Mouse (Mus musculus) MEL (cell line): Measurements from ENCODE around the gene Diaph3. TPM values are rescaled to one million over a fixed set of nuclear protein-coding genes. Genes with fewer than 3 reads are reported as not detected.

Source experiments
- DNase-seq: peaks from one replicate; pipeline ENCODE4 v3.0.0; 2011; ENCODE audit warnings: low read depth, low spot score
- H3K27ac ChIP-seq: 2 replicates; pipeline ENCODE4 v1.5.1; 2012; ENCODE audit warnings: low read depth, mild to moderate bottlenecking, control low read depth, low read length, moderate library complexity; ENCODE audit not compliant: control insufficient read depth
- H3K27me3 ChIP-seq, 2 experiments: fragments of 150-350 bp in 1 of 2; sonication (generic) in 1 of 2; 2 replicates each; pipeline ENCODE4 v1.6.1; 2012; ENCODE audit warnings: low read length in 2 of 2, mild to moderate bottlenecking in 2 of 2, improper control_type of control experiment in 1 of 2, moderate library complexity in 1 of 2; ENCODE audit not compliant: insufficient read depth in 2 of 2, control insufficient read depth in 1 of 2
- H3K36me3 ChIP-seq, 2 experiments: 2 replicates each; pipeline ENCODE4 v1.6.1; 2012 to 2014; ENCODE audit warnings: low read length in 2 of 2, improper control_type of control experiment in 1 of 2, inconsistent platforms in 1 of 2, mild to moderate bottlenecking in 1 of 2; ENCODE audit not compliant: insufficient read depth in 2 of 2, control insufficient read depth in 1 of 2
- H3K4me1 ChIP-seq, 2 experiments: fragments of 150-350 bp in 1 of 2; sonication (generic) in 1 of 2; 2 replicates each; pipeline ENCODE4 v1.6.1; 2012; ENCODE audit warnings: low read length in 2 of 2, improper control_type of control experiment in 1 of 2, mild to moderate bottlenecking in 1 of 2; ENCODE audit not compliant: insufficient read depth in 2 of 2, control insufficient read depth in 1 of 2
- H3K4me3 ChIP-seq, 2 experiments: fragments of 150-350 bp in 1 of 2; sonication (generic) in 1 of 2; 2 replicates each; pipeline ENCODE4 v1.5.1; 2012; ENCODE audit warnings: low read depth in 2 of 2, low read length in 2 of 2, mild to moderate bottlenecking in 2 of 2, moderate library complexity in 2 of 2, control low read depth in 1 of 2, improper control_type of control experiment in 1 of 2; ENCODE audit not compliant: control insufficient read depth in 1 of 2, insufficient read depth in 1 of 2
- H3K79me2 ChIP-seq: 2 replicates; pipeline ENCODE4 v1.6.1; 2012; ENCODE audit warnings: mild to moderate bottlenecking, low read length, moderate library complexity; ENCODE audit not compliant: control insufficient read depth, poor library complexity, insufficient read depth
- H3K9ac ChIP-seq: 2 replicates; pipeline ENCODE4 v1.6.1; 2012; ENCODE audit warnings: low read depth, mild to moderate bottlenecking, control low read depth, low read length, moderate library complexity; ENCODE audit not compliant: control insufficient read depth, poor library complexity, severe bottlenecking
- H3K9me3 ChIP-seq: fragments of 150-350 bp; sonication (generic); replicated peaks from 2 replicates; pipeline ENCODE4 v1.6.1; 2012; ENCODE audit warnings: mild to moderate bottlenecking, low read length, improper control_type of control experiment, moderate library complexity; ENCODE audit not compliant: insufficient read depth
- BHLHE40 ChIP-seq: IDR thresholded peaks from 2 replicates; pipeline ENCODE4 v1.6.1; 2012; ENCODE audit warnings: low read depth, mild to moderate bottlenecking, inconsistent platforms, low read length, improper control_type of control experiment, borderline replicate concordance
- CHD2 ChIP-seq: IDR thresholded peaks from 2 replicates; pipeline ENCODE4 v1.6.1; 2011; ENCODE audit warnings: low read length, improper control_type of control experiment
- CTCF ChIP-seq, 3 experiments: IDR thresholded peaks in 2 of 3; conservative IDR thresholded peaks in 1 of 3; 2 replicates each; pipeline ENCODE4 v1.5.1; 2011 to 2012; ENCODE audit warnings: low read length in 3 of 3, low read depth in 2 of 3, mild to moderate bottlenecking in 2 of 3, improper control_type of control experiment in 1 of 3, inconsistent platforms in 1 of 3, mixed read lengths in 1 of 3, moderate library complexity in 1 of 3; ENCODE audit not compliant: control insufficient read depth in 1 of 3, insufficient read depth in 1 of 3, poor library complexity in 1 of 3, severe bottlenecking in 1 of 3
- ELF1 ChIP-seq: IDR thresholded peaks from 2 replicates; pipeline ENCODE4 v1.6.1; 2014; ENCODE audit warnings: low read depth, mild to moderate bottlenecking, inconsistent platforms, low read length, improper control_type of control experiment, moderate library complexity
- ETS1 ChIP-seq: IDR thresholded peaks from 2 replicates; pipeline ENCODE4 v1.6.1; 2012; ENCODE audit warnings: low read depth, mild to moderate bottlenecking, inconsistent platforms, low read length, improper control_type of control experiment, moderate library complexity
- GABPA ChIP-seq: IDR thresholded peaks from 2 replicates; pipeline ENCODE4 v1.6.1; 2012; ENCODE audit warnings: low read depth, mild to moderate bottlenecking, inconsistent platforms, low read length, improper control_type of control experiment, moderate library complexity
- GATA1 ChIP-seq: IDR thresholded peaks from 2 replicates; pipeline ENCODE4 v1.6.1; 2011; ENCODE audit warnings: low read depth, low read length, improper control_type of control experiment
- HCFC1 ChIP-seq: IDR thresholded peaks from 2 replicates; pipeline ENCODE4 v1.6.1; 2012; ENCODE audit warnings: low read depth, mild to moderate bottlenecking, inconsistent platforms, low read length, improper control_type of control experiment, moderate library complexity
- KAT2A ChIP-seq: conservative IDR thresholded peaks from 2 replicates; pipeline ENCODE4 v1.6.1; 2012; ENCODE audit warnings: low read depth, low read length, improper control_type of control experiment, inconsistent platforms
- MAFK ChIP-seq: IDR thresholded peaks from 2 replicates; pipeline ENCODE4 v1.6.1; 2011; ENCODE audit warnings: low read depth, mild to moderate bottlenecking, low read length, improper control_type of control experiment, borderline replicate concordance
- MAX ChIP-seq: IDR thresholded peaks from 2 replicates; pipeline ENCODE4 v1.6.1; 2011; ENCODE audit warnings: low read length, improper control_type of control experiment
- MAZ ChIP-seq: IDR thresholded peaks from 2 replicates; pipeline ENCODE4 v1.6.1; 2012; ENCODE audit warnings: low read depth, mild to moderate bottlenecking, inconsistent platforms, low read length, improper control_type of control experiment
- MEF2A ChIP-seq: IDR thresholded peaks from 2 replicates; pipeline ENCODE4 v1.6.1; 2014; ENCODE audit warnings: low read depth, mild to moderate bottlenecking, inconsistent platforms, low read length, improper control_type of control experiment; ENCODE audit not compliant: poor library complexity, insufficient replicate concordance, severe bottlenecking; ENCODE audit errors: extremely low read depth
- MXI1 ChIP-seq: IDR thresholded peaks from 2 replicates; pipeline ENCODE4 v1.6.1; 2011; ENCODE audit warnings: mild to moderate bottlenecking, low read depth, low read length, improper control_type of control experiment
- MYB ChIP-seq: IDR thresholded peaks from 2 replicates; pipeline ENCODE4 v1.6.1; 2011; ENCODE audit warnings: mild to moderate bottlenecking, low read depth, low read length, improper control_type of control experiment
- NRF1 ChIP-seq: IDR thresholded peaks from 2 replicates; pipeline ENCODE4 v1.6.1; 2014; ENCODE audit warnings: low read depth, mild to moderate bottlenecking, inconsistent platforms, low read length, improper control_type of control experiment, moderate library complexity; ENCODE audit not compliant: poor library complexity, insufficient read depth, severe bottlenecking
- POLR2A ChIP-seq, 2 experiments: IDR thresholded peaks; 2 replicates each; pipeline ENCODE4 v1.6.1; 2011 to 2012; ENCODE audit warnings: low read length in 2 of 2, mild to moderate bottlenecking in 2 of 2, control low read depth in 1 of 2, improper control_type of control experiment in 1 of 2, low read depth in 1 of 2, moderate library complexity in 1 of 2; ENCODE audit not compliant: control insufficient read depth in 1 of 2, insufficient read depth in 1 of 2, poor library complexity in 1 of 2
- POLR2AphosphoS2 ChIP-seq: IDR thresholded peaks from 2 replicates; pipeline ENCODE4 v1.6.1; 2011; ENCODE audit warnings: low read length, improper control_type of control experiment
- POLR2AphosphoS5 ChIP-seq: IDR thresholded peaks from 2 replicates; pipeline ENCODE4 v1.6.1; 2012; ENCODE audit warnings: low read depth, borderline replicate concordance, mild to moderate bottlenecking, inconsistent platforms, low read length, moderate library complexity, mixed read lengths
- RAD21 ChIP-seq: IDR thresholded peaks from 2 replicates; pipeline ENCODE4 v1.6.1; 2011; ENCODE audit warnings: mild to moderate bottlenecking, low read depth, low read length, improper control_type of control experiment
- RCOR1 ChIP-seq: IDR thresholded peaks from 2 replicates; pipeline ENCODE4 v1.6.1; 2012; ENCODE audit warnings: low read depth, mild to moderate bottlenecking, inconsistent platforms, low read length, improper control_type of control experiment
- SIN3A ChIP-seq: IDR thresholded peaks from 2 replicates; pipeline ENCODE4 v1.6.1; 2012; ENCODE audit warnings: low read length, improper control_type of control experiment, inconsistent platforms
- SMC3 ChIP-seq: IDR thresholded peaks from 2 replicates; pipeline ENCODE4 v1.6.1; 2011; ENCODE audit warnings: low read depth, low read length, improper control_type of control experiment
- TAL1 ChIP-seq: IDR thresholded peaks from 2 replicates; pipeline ENCODE4 v1.6.1; 2012; ENCODE audit warnings: mild to moderate bottlenecking, inconsistent platforms, low read length, moderate library complexity, mixed read lengths
- USF1 ChIP-seq: IDR thresholded peaks from 2 replicates; pipeline ENCODE4 v1.6.1; 2014; ENCODE audit warnings: low read depth, mild to moderate bottlenecking, inconsistent platforms, low read length, improper control_type of control experiment, moderate library complexity
- USF2 ChIP-seq, 2 experiments: IDR thresholded peaks; 2 replicates each; pipeline ENCODE4 v1.6.1; 2011 to 2012; ENCODE audit warnings: improper control_type of control experiment in 2 of 2, low read length in 2 of 2, borderline replicate concordance in 1 of 2, inconsistent platforms in 1 of 2, low read depth in 1 of 2, mild to moderate bottlenecking in 1 of 2; ENCODE audit not compliant: insufficient read depth in 1 of 2
- ZC3H11A ChIP-seq: IDR thresholded peaks from 2 replicates; pipeline ENCODE4 v1.6.1; 2012; ENCODE audit warnings: low read depth, mild to moderate bottlenecking, inconsistent platforms, low read length, improper control_type of control experiment
- ZNF384 ChIP-seq: IDR thresholded peaks from 2 replicates; pipeline ENCODE4 v1.6.1; 2012; ENCODE audit warnings: low read depth, mild to moderate bottlenecking, inconsistent platforms, low read length, improper control_type of control experiment
- polyA plus RNA-seq, 2 experiments: library from polyadenylated mRNA; stranded (reverse) in 1 of 2; unstranded in 1 of 2; fragments of >175 nt in 1 of 2; fragments of >200 nt in 1 of 2; gene quantifications; 2 replicates each; pipeline versions ENCODE4 v1.2.1 to v1.2.4; 2012; ENCODE audit warnings: low replicate concordance in 2 of 2, low read depth in 1 of 2; ENCODE audit not compliant: insufficient read length in 2 of 2, insufficient read depth in 1 of 2, missing spikeins in 1 of 2
- total RNA-seq: library from RNA; depleted of rRNA; stranded (reverse); fragments of 300-350 nt; gene quantifications from 2 replicates; pipeline ENCODE4 v1.2.3, GENCODE M21; 2012

Gene Diaph3
- total and polyA plus RNA-seq, 3 experiments: 9.0 to 11.9 TPM; not detected in 1

GRCm38 (mm10) chr14:86997318-86997717 is 143.7 kb downstream of the Diaph3 start:
- H3K9me3 ChIP-seq: no peaks in the 10 kb centered on the region
- H3K79me2 ChIP-seq: no peaks in the 10 kb centered on the region
- TF ChIP-seq POLR2A (IDR thresholded peaks at IDR 0.05; ENCODE audit: control insufficient read depth in 1 of 2, insufficient read depth in 1 of 2, low read depth in 1 of 2, low read length in 2 of 2, poor library complexity in 1 of 2) (no peak), HCFC1 (no peak), ZNF384 (no peak), GABPA (no peak), KAT2A (no peak), MAX (no peak), MAZ (no peak), MXI1 (no peak), RCOR1 (no peak), MYB (no peak), NRF1 (no peak), POLR2AphosphoS2 (no peak), SMC3 (no peak), ZC3H11A (no peak), RAD21 (no peak)
- TF ChIP-seq, all 39 proteins: peak for 0
- Histone ChIP-seq H3K27me3 (no peaks in the 10 kb centered on the region), H3K4me3 (no peak overlapping the region), H3K27ac (no peak overlapping the region), H3K36me3 (no peaks in the 10 kb centered on the region), H3K9ac (no peak overlapping the region), H3K4me1 (no peaks in the 10 kb centered on the region)
- no peak for DNase-seq

- Histone ChIP-seq H3K4me1 (no peaks in the 10 kb centered on the region), H3K9ac (no peak overlapping the region), H3K79me2 (no peaks in the 10 kb centered on the region), H3K4me3 (no peak overlapping the region), H3K9me3 (no peaks in the 10 kb centered on the region), H3K27me3 (no peaks in the 10 kb centered on the region), H3K27ac (no peak overlapping the region), H3K36me3 (no peaks in the 10 kb centered on the region)
- DNase-seq: no peak
- TF ChIP-seq GATA1 (no peak), CTCF (IDR thresholded peaks at IDR 0.05 in 2 of 3, conservative IDR thresholded peaks at IDR 0.05 in 1 of 3; ENCODE audit: control insufficient read depth in 1 of 3, insufficient read depth in 1 of 3, low read depth in 2 of 3, low read length in 3 of 3, poor library complexity in 1 of 3, severe bottlenecking in 1 of 3) (no peak), HCFC1 (no peak), BHLHE40 (no peak), POLR2A (IDR thresholded peaks at IDR 0.05; ENCODE audit: control insufficient read depth in 1 of 2, insufficient read depth in 1 of 2, low read depth in 1 of 2, low read length in 2 of 2, poor library complexity in 1 of 2) (no peak), POLR2AphosphoS5 (no peak), MEF2A (no peak), SIN3A (no peak), KAT2A (no peak), USF2 (IDR thresholded peaks at IDR 0.05; ENCODE audit: borderline replicate concordance in 1 of 2, insufficient read depth in 1 of 2, low read depth in 1 of 2, low read length in 2 of 2) (no peak), TAL1 (no peak), ELF1 (no peak), RCOR1 (no peak), ZC3H11A (no peak), ETS1 (no peak), USF1 (no peak), ZNF384 (no peak), MAFK (no peak), CHD2 (no peak)
Measured at GRCm38 (mm10) chr14:86951169-86951568, 189.9 kb downstream of the Diaph3 start.
